Mouse (Mus musculus): ENCODE results near the gene Sema4d. TPM values are rescaled to one million over a fixed set of nuclear protein-coding genes. Genes with fewer than 3 reads are reported as not detected.
A peak's percentile ranks its signal among the peaks of the same experiment; 100 is the strongest.

The Sema4d gene
- total RNA-seq, 2 experiments from 2014 or later, result 9.9 to 32.8 TPM

- peak; percentile 46 for ATAC-seq (replicated peaks; ENCODE audit: poor library complexity, severe bottlenecking)
Measured at GRCm38 (mm10) chr13:51736007-51736911, 57.3 kb downstream of the Sema4d start.

- ATAC-seq (replicated peaks; ENCODE audit: poor library complexity, severe bottlenecking), result peak; percentile 65
Measured at GRCm38 (mm10) chr13:51734556-51734955, 59.0 kb downstream of the Sema4d start.

DNA sequence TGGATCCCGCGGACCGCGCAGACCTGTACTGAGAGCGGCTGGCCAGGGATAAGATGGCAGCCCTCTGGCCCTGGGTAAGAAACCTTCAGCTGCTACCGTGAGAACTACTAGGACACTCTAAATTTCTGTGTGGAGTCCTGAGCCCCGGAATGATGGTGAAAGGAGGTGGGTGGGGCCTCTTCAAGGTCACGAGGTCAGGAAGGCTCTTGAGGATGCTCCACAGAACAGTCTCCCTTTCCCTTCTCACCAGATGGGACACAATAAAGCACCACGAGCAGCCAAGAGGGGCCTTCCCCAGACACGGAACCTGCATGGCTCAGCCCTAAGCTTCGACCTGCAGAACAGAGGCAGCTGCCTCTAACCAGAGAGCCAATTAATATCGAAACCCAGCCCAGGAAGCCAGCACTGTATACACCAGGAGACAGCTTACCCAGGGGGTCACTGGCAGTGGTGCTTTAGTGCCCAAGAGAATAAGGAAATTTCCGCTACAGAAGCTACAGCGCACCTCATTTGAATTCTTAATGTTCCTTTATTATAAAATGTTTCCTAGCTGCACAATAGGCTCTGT, 61.4 kb downstream of the Sema4d start:
- ATAC-seq (replicated peaks; ENCODE audit: poor library complexity, severe bottlenecking), result no peak

- no peak for ATAC-seq (replicated peaks; ENCODE audit: poor library complexity, severe bottlenecking)
Measured at GRCm38 (mm10) chr13:51731474-51731873, 62.1 kb downstream of the Sema4d start.

DNA sequence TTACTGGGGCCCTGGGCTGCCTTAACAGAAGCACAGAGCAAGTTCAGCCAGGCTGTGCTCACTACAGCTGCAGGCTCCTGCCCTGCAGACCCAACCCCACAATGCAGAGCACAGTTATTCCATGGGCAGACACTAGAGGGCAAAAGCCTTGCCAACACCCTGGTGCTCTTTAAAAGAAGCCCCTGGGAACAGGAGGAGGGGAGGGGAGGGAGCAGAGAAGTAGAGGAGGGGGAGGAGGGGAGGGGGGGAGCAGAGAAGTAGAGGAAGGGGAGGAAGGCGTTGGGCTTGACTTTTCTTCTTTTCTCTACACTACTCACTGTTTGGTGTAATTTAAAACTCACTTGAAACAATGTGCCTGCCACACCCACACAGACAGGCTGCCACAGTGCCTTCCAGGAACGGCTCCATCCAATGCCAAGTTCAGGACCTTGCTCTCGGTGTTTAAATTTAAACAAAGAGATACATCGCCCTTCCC, 63.6 kb downstream of the Sema4d start:
- peak; percentile 18; the same call in 1 of the 2 replicates for ATAC-seq (replicated peaks; ENCODE audit: poor library complexity, severe bottlenecking)

- ATAC-seq (replicated peaks; ENCODE audit: poor library complexity, severe bottlenecking), result no peak
Measured at GRCm38 (mm10) chr13:51727364-51727763, 66.2 kb downstream of the Sema4d start.

GRCm38 (mm10) chr13:51725926-51726574, 67.5 kb downstream of the Sema4d start:
- ATAC-seq (replicated peaks; ENCODE audit: poor library complexity, severe bottlenecking), result no peak

DNA sequence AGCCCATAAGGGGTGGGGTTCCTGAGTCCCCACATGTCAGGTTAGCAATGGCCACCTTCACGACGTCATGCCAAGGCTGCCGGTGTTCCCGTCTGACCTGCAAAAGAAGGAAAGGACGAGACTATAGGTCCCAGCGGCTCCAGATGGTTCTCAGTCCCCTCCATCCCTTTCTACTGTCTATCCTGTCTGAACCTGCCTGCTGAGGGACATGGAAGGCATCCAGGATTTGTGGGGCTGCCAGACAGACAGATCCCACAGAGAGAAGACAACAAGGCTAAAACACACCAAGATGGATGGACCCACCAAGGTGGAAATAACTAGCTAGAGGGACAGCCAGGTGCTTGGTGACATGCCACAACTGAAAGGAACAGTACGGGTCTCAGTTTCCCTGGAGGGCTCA, 68.1 kb downstream of the Sema4d start:
- no peak for ATAC-seq (replicated peaks; ENCODE audit: poor library complexity, severe bottlenecking)

GRCm38 (mm10) chr13:51724566-51724965, 69.0 kb downstream of the Sema4d start:
- ATAC-seq (replicated peaks; ENCODE audit: poor library complexity, severe bottlenecking), result no peak

GRCm38 (mm10) chr13:51723114-51723513, 70.4 kb downstream of the Sema4d start:
- ATAC-seq (replicated peaks; ENCODE audit: poor library complexity, severe bottlenecking), result no peak

DNA sequence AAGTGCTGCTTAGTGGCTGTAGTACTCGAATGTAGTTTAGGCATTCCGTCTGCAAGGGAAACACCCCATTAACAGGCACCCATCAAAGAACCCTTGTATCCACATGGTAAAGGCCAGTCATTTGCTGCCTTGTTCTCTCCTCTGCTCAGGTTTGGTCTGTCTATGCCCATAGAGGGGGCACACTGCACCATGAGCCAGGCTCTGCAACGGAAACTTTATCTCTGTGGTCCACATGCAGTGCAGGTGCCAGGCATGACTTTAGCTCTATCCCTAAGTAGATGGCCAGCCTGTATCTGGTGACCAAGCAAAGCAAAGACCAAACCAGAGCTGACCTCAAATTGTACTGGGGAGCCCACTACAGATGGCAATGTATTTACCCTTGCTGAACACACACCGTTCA, 73.0 kb downstream of the Sema4d start:
- ATAC-seq (replicated peaks; ENCODE audit: poor library complexity, severe bottlenecking), result no peak

- ATAC-seq (replicated peaks; ENCODE audit: poor library complexity, severe bottlenecking), result no peak
Measured at GRCm38 (mm10) chr13:51719256-51719655, 74.3 kb downstream of the Sema4d start.

DNA sequence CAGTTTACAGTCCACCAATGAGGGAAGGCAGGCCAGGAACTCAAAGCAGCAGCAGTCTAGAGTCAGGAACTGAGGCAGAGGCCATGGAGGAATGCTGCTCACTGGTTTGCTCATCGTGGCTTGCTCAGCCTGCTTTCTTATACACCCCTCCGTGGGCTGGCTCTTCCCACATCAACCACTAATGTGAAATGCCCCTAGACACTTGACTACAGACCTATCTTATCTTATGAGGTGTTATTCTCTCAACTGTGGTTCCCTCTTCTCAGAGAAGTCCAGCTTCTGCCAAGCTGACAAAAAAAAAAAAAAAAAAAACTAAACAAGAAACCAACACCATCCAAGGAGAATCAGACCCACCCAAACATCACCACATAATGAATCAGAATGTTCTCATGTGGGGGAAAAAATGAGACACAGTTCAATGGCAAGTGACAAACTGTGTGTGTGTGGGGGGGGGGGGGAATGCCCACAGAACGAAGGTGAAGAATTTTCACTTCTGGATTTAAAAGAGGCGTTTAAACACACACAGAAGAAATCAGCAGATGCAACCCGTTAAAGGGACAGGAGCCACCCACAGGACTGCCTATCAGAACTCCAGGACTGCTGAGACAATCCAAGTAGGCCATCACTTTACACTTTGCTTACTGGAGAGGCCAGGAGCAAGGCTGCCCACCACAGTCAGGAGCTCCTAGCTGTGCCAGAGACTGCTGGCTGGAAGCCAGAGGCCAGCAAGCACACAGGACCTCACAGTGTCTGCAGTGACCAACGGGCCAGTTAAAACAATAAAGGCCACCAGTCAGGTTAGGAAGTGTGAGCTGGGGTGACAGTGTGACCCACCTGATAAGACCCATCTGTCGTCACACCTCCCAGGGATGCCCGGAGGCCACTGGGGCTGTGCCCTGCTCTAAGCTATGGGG, 76.9 kb downstream of the Sema4d start:
- ATAC-seq (replicated peaks; ENCODE audit: poor library complexity, severe bottlenecking), result no peak

GRCm38 (mm10) chr13:51712022-51712421, 81.5 kb downstream of the Sema4d start:
- ATAC-seq (replicated peaks; ENCODE audit: poor library complexity, severe bottlenecking), result no peak

- ATAC-seq (replicated peaks; ENCODE audit: poor library complexity, severe bottlenecking), result peak; percentile 92
Measured at GRCm38 (mm10) chr13:51710738-51711137, 82.8 kb downstream of the Sema4d start.

- ATAC-seq (replicated peaks; ENCODE audit: poor library complexity, severe bottlenecking), result no peak
Measured at GRCm38 (mm10) chr13:51705882-51706854, 87.4 kb downstream of the Sema4d start.

DNA sequence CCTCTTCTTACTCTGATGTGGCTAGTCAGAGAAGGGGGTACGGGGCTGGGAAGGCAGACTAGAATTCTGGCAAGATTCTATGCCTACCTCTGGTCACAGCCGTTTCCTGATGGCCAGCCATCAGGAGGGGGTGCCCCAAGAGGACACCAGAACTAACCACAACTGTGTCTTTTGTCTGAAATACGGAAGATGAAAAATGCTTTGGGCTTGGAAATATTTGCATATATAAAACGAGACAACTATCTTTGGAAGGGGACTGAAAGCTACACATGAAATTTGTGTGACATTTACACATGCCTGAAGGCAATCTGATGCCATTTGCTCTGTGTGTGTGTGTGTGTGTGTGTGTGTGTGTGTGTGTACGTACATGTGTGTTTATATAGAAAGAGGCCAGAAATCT, 89.7 kb downstream of the Sema4d start:
- no peak for ATAC-seq (replicated peaks; ENCODE audit: poor library complexity, severe bottlenecking)

- ATAC-seq (replicated peaks; ENCODE audit: poor library complexity, severe bottlenecking), result no peak
Measured at GRCm38 (mm10) chr13:51698318-51698717, 95.2 kb downstream of the Sema4d start.

GRCm38 (mm10) chr13:51697897-51698296, 95.7 kb downstream of the Sema4d start:
- no peak for ATAC-seq (replicated peaks; ENCODE audit: poor library complexity, severe bottlenecking)

Data from granulocyte monocyte progenitor cell, adult 5-6 weeks (primary cell).